Mouse (Mus musculus): ENCODE results near the gene Fam19a1. TPM values are rescaled to one million over a fixed set of nuclear protein-coding genes. Genes with fewer than 3 reads are reported as not detected.

Gene Fam19a1
- polyA plus RNA-seq, 1 experiment, result 0.04 TPM

GRCm38 (mm10) chr6:96254815-96255214 is 141.9 kb downstream of the Fam19a1 start:
- 75% methylated on average over 2 of the region's 2 CpGs for WGBS
- Histone ChIP-seq H3K27me3 (ENCODE audit: control insufficient read depth, insufficient read depth, low read length) (no peaks in the 10 kb centered on the region), H3K4me1 (ENCODE audit: control insufficient read depth, insufficient read depth, insufficient read length, low read length) (no peaks in the 10 kb centered on the region), H3K36me3 (ENCODE audit: control insufficient read depth, insufficient read depth, low read length) (no peaks in the 10 kb centered on the region), H3K4me3 (ENCODE audit: low read depth, low read length) (no peak overlapping the region), H3K27ac (ENCODE audit: insufficient read depth, low read depth, low read length) (no peak overlapping the region)
- no peak for TF ChIP-seq CTCF (IDR thresholded peaks at IDR 0.05; ENCODE audit: extremely low read depth, insufficient read length, insufficient replicate concordance, low read depth, low read length)
- TF ChIP-seq POLR2A (IDR thresholded peaks at IDR 0.05; ENCODE audit: low read depth, low read length), result no peak

GRCm38 (mm10) chr6:96258651-96259050 is 145.7 kb downstream of the Fam19a1 start:
- Histone ChIP-seq H3K27ac (ENCODE audit: insufficient read depth, low read depth, low read length) (no peak overlapping the region), H3K27me3 (ENCODE audit: control insufficient read depth, insufficient read depth, low read length) (no peaks in the 10 kb centered on the region), H3K4me3 (ENCODE audit: low read depth, low read length) (no peak overlapping the region), H3K36me3 (ENCODE audit: control insufficient read depth, insufficient read depth, low read length) (no peaks in the 10 kb centered on the region), H3K4me1 (ENCODE audit: control insufficient read depth, insufficient read depth, insufficient read length, low read length) (no peaks in the 10 kb centered on the region)
- 88% methylated on average over 3 of the region's 3 CpGs for WGBS
- TF ChIP-seq POLR2A (IDR thresholded peaks at IDR 0.05; ENCODE audit: low read depth, low read length) (no peak), CTCF (IDR thresholded peaks at IDR 0.05; ENCODE audit: extremely low read depth, insufficient read length, insufficient replicate concordance, low read depth, low read length) (no peak)

- H3K36me3 ChIP-seq (ENCODE audit: control insufficient read depth, insufficient read depth, low read length), result no peaks in the 10 kb centered on the region
- H3K27me3 ChIP-seq (ENCODE audit: control insufficient read depth, insufficient read depth, low read length), result no peaks in the 10 kb centered on the region
- 54% methylated on average over 4 of the region's 4 CpGs for WGBS
- no peaks in the 10 kb centered on the region for H3K4me1 ChIP-seq (ENCODE audit: control insufficient read depth, insufficient read depth, insufficient read length, low read length)
- TF ChIP-seq CTCF (IDR thresholded peaks at IDR 0.05; ENCODE audit: extremely low read depth, insufficient read length, insufficient replicate concordance, low read depth, low read length) (no peak), POLR2A (IDR thresholded peaks at IDR 0.05; ENCODE audit: low read depth, low read length) (no peak)
- H3K4me3 ChIP-seq (ENCODE audit: low read depth, low read length), result no peak overlapping the region
- no peak overlapping the region for H3K27ac ChIP-seq (ENCODE audit: insufficient read depth, low read depth, low read length)
Observed at GRCm38 (mm10) chr6:96266456-96266855, 153.5 kb downstream of the Fam19a1 start.

GRCm38 (mm10) chr6:96268788-96269187 is 155.8 kb downstream of the Fam19a1 start:
- no peak overlapping the region for H3K4me3 ChIP-seq (ENCODE audit: low read depth, low read length)
- no peak overlapping the region for H3K27ac ChIP-seq (ENCODE audit: insufficient read depth, low read depth, low read length)
- TF ChIP-seq CTCF (IDR thresholded peaks at IDR 0.05; ENCODE audit: extremely low read depth, insufficient read length, insufficient replicate concordance, low read depth, low read length) (no peak), POLR2A (IDR thresholded peaks at IDR 0.05; ENCODE audit: low read depth, low read length) (no peak)
- no peaks in the 10 kb centered on the region for H3K36me3 ChIP-seq (ENCODE audit: control insufficient read depth, insufficient read depth, low read length)
- no peaks in the 10 kb centered on the region for H3K4me1 ChIP-seq (ENCODE audit: control insufficient read depth, insufficient read depth, insufficient read length, low read length)
- no peaks in the 10 kb centered on the region for H3K27me3 ChIP-seq (ENCODE audit: control insufficient read depth, insufficient read depth, low read length)

- H3K4me3 ChIP-seq (ENCODE audit: low read depth, low read length), result no peak overlapping the region
- no peak for TF ChIP-seq POLR2A (IDR thresholded peaks at IDR 0.05; ENCODE audit: low read depth, low read length)
- no peak overlapping the region for H3K27ac ChIP-seq (ENCODE audit: insufficient read depth, low read depth, low read length)
- H3K36me3 ChIP-seq (ENCODE audit: control insufficient read depth, insufficient read depth, low read length), result no peaks in the 10 kb centered on the region
- 66% methylated on average over 5 of the region's 5 CpGs for WGBS
- H3K4me1 ChIP-seq (ENCODE audit: control insufficient read depth, insufficient read depth, insufficient read length, low read length), result no peaks in the 10 kb centered on the region
- H3K27me3 ChIP-seq (ENCODE audit: control insufficient read depth, insufficient read depth, low read length), result no peaks in the 10 kb centered on the region
Observed at GRCm38 (mm10) chr6:96270436-96270835, 157.5 kb downstream of the Fam19a1 start.

- Histone ChIP-seq H3K4me3 (ENCODE audit: low read depth, low read length) (no peak overlapping the region), H3K4me1 (ENCODE audit: control insufficient read depth, insufficient read depth, insufficient read length, low read length) (no peaks in the 10 kb centered on the region), H3K27me3 (ENCODE audit: control insufficient read depth, insufficient read depth, low read length) (no peaks in the 10 kb centered on the region), H3K36me3 (ENCODE audit: control insufficient read depth, insufficient read depth, low read length) (no peaks in the 10 kb centered on the region), H3K27ac (ENCODE audit: insufficient read depth, low read depth, low read length) (no peak overlapping the region)
- 78% methylated on average over 4 of the region's 4 CpGs for WGBS
- TF ChIP-seq POLR2A (IDR thresholded peaks at IDR 0.05; ENCODE audit: low read depth, low read length) (no peak), CTCF (IDR thresholded peaks at IDR 0.05; ENCODE audit: extremely low read depth, insufficient read length, insufficient replicate concordance, low read depth, low read length) (no peak)
Observed at GRCm38 (mm10) chr6:96283731-96284130, 170.8 kb downstream of the Fam19a1 start.

- H3K36me3 ChIP-seq (ENCODE audit: control insufficient read depth, insufficient read depth, low read length), result no peaks in the 10 kb centered on the region
- WGBS, result 81% methylated on average over 4 of the region's 4 CpGs
- no peak overlapping the region for H3K27ac ChIP-seq (ENCODE audit: insufficient read depth, low read depth, low read length)
- H3K4me3 ChIP-seq (ENCODE audit: low read depth, low read length), result no peak overlapping the region
- no peak for TF ChIP-seq POLR2A (IDR thresholded peaks at IDR 0.05; ENCODE audit: low read depth, low read length)
- no peak for TF ChIP-seq CTCF (IDR thresholded peaks at IDR 0.05; ENCODE audit: extremely low read depth, insufficient read length, insufficient replicate concordance, low read depth, low read length)
- H3K27me3 ChIP-seq (ENCODE audit: control insufficient read depth, insufficient read depth, low read length), result no peaks in the 10 kb centered on the region
- H3K4me1 ChIP-seq (ENCODE audit: control insufficient read depth, insufficient read depth, insufficient read length, low read length), result no peaks in the 10 kb centered on the region
Observed at GRCm38 (mm10) chr6:96284590-96284989, 171.6 kb downstream of the Fam19a1 start.

GRCm38 (mm10) chr6:96286276-96286675 is 173.3 kb downstream of the Fam19a1 start:
- Histone ChIP-seq H3K4me1 (ENCODE audit: control insufficient read depth, insufficient read depth, insufficient read length, low read length) (no peaks in the 10 kb centered on the region), H3K36me3 (ENCODE audit: control insufficient read depth, insufficient read depth, low read length) (no peaks in the 10 kb centered on the region), H3K27me3 (ENCODE audit: control insufficient read depth, insufficient read depth, low read length) (no peaks in the 10 kb centered on the region), H3K4me3 (ENCODE audit: low read depth, low read length) (no peak overlapping the region), H3K27ac (ENCODE audit: insufficient read depth, low read depth, low read length) (no peak overlapping the region)
- WGBS, result 60% methylated on average over 4 of the region's 4 CpGs
- TF ChIP-seq CTCF (IDR thresholded peaks at IDR 0.05; ENCODE audit: extremely low read depth, insufficient read length, insufficient replicate concordance, low read depth, low read length) (no peak), POLR2A (IDR thresholded peaks at IDR 0.05; ENCODE audit: low read depth, low read length) (no peak)
